Mouse (Mus musculus): Measurements from ENCODE around the gene Rab6b.
A peak's percentile ranks its signal among the peaks of the same experiment; 100 is the strongest.
"Not testable (repeated sequence)": the region's sequence is repeated elsewhere in the genome, so short reads cannot be mapped to it uniquely, and the experiment has no call there.

Rab6b gene

DNA sequence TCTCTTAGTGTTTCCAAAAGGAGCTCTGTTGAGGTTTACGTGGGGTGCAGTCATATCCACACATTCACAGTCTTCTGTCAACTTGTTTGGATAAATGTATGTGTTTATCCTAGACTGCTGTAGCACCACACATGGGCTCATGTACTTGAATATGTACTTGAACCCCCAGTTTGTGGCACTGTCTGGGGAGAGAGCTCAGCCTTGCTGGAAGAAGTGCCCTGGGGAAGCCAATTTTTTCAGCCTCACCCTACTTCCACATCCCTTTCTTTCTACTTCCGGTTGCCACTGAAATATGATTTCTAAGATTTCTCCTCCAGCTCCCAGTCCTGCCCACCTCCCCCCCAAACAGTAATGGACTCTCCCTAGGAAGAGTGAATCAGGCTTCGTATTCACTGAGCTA, 17.9 kb upstream of the Rab6b start:
- no peak for DNase-seq (ENCODE audit: low spot score in 2 of 2)

- not testable (repeated sequence) for DNase-seq (ENCODE audit: low spot score in 2 of 2)
These were observed 3.2 kb upstream of the Rab6b start for GRCm38 (mm10) chr9:103108341-103108798.

DNA sequence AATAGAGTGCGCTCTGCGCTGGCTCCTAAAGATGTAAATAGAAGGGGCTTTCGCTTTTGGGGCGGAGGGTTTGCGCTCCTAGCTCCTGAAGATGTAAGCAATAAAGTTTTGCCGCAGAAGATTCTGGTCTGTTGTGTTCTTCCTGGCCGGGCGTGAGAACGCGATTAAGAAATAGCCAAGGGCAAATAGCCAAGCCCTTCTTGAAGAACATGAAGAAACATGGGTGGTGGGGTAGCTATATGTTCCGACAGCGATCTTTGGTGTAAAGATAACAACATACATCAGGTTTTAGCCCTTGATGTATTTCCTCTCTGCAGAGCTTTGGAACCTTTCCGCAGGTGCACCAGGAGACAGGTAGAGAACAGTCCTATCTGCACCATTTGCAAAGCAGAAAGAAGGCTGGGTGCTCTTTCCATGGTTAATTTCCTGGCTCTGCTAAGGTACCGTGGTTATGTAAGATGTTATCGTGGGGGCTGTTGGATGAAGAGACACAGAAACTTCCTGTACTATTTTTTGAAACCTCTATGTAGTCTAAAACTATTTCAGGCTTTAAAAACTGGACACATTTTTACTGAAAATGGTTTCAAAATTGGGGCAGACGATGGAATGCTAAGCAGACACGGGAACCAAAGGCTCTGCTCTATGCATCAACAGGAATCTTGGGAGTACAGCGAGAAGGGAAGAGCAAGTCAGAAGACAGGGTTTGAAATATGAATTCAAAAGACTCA, 2.5 kb upstream of the Rab6b start:
- no peak for DNase-seq (ENCODE audit: low spot score in 2 of 2)

DNA sequence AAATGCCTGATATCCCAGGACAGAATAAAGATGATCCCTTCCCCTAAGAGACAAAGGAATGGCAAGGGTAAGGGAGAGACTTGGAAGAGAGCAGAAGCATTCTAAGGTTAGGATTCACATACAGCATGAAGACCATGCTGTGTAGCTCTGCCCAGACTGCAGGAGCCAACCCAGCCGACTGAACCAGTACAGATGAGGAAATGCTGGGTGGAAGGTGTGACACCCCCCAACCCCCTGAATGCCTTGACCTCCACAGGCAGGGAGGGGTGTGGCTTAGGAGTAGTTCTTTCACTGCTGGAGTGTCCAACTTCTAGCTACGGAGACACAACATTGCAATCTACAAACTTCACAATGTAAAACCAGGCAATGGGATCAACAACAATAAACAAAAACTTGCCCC, 1.7 kb upstream of the Rab6b start:
- DNase-seq (ENCODE audit: low spot score in 2 of 2): no peak

DNA sequence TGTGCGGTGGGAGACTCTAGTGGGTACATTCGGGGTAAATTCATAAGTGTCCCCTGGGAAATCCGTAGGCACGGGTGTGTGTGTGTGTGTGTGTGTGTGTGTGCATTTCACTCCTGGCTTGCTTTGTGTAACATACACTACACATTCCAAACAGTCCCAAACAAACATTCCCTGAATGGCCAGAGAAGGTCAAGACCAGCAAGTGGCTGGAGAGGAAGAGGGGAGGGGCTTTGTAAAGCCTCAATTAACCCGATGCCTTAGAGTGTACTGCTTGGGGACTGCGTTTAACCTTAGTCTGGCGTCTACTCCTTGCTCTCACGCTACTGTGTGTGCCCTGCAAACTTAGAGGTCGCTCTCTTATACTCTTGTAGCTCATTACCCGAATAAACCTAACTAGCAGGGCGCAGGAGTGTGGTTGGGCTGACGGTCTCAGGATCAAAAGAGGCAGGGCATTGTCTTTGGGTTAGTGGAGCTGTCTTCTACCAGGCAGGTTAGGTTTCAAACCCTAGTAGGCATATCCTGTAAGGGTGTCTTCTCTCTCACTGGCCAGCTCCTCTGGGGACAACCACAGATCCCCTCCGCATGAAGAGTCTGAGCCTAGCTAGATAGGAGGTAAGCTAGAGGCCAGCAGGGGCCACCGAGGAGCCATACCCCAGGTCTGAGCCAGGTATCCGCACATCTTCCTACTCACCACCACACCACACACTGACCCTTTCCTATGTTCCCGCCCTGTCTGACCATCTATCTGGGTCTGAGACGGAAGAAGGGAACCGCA, 673 bp upstream of the Rab6b start:
- DNase-seq (ENCODE audit: low spot score in 2 of 2): peak; percentile 26 to 47

- peak; percentile 59 to 76 for DNase-seq (ENCODE audit: low spot score in 2 of 2)
These were observed 1.1 kb downstream of the Rab6b start for GRCm38 (mm10) chr9:103112471-103113271.

DNA sequence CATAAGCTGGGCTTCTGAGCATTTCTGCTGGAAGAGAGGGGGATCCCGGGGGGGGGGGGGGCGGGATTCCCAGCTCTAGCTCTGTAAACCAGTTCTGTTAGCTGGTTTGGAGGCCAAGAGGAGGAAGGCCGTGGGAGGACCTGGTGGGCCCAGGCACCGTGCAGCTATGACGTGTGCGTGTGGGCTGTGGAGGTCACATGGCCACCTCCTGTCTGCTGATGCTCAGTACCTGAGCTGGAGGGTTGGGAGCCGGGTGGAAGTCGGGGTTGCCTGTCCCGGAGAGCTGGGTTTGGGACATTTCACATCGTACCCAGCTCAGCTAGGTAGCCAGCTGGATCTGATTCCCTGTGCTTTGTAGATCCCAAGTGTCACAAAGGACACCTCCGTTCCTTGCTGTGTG, 1.8 kb downstream of the Rab6b start:
- DNase-seq (ENCODE audit: low spot score in 2 of 2): peak; percentile 58 to 69

DNA sequence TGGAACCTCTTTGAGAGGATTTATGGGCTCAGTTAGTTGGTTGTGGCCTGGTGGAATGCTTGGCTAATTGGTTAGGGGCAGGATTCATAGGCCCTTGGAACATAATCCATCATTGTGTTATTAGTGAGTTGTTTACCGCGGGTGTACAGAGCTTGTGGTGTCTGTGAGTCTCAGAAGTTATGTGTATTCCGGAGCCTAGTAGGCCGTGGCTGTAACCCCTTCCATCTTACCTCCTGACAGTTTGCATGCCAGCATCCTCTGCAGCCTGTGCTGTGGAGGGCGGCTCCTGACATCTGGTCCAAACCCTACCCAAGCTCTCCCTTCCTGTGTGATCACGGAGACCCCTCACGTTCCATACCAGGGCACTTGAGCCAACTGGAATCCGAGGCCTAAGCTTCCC, 2.7 kb downstream of the Rab6b start:
- peak in 1 of 2 experiments; percentile 27 for DNase-seq (ENCODE audit: low spot score in 2 of 2)

DNA sequence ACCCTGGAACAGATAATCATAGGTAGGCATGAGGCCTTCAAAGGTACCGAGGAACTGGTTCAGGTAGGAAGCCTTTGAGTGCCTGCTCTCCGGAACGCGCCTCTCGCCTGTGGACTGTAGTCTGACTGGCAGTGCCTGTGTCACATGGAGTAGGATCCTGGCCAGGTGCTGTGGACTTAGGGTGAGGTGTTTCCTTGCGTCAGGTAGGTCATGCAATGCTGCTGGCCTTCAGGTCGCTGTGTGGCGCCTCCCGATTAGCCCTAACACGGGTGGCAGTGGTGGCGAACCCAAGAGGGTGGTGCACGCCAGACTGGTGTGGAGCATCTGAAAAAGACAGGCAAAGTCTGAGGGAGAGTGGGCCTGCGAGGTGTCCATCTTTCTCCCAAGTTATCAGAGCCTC, 3.3 kb downstream of the Rab6b start:
- DNase-seq (ENCODE audit: low spot score in 2 of 2): peak; percentile 31 to 51

- DNase-seq (ENCODE audit: low spot score in 2 of 2): peak in 1 of 2 experiments; percentile 30
These were observed 5.4 kb downstream of the Rab6b start for GRCm38 (mm10) chr9:103116941-103117340.

GRCm38 (mm10) chr9:103117495-103117894, 5.9 kb downstream of the Rab6b start:
- no peak for DNase-seq (ENCODE audit: low spot score in 2 of 2)

DNA sequence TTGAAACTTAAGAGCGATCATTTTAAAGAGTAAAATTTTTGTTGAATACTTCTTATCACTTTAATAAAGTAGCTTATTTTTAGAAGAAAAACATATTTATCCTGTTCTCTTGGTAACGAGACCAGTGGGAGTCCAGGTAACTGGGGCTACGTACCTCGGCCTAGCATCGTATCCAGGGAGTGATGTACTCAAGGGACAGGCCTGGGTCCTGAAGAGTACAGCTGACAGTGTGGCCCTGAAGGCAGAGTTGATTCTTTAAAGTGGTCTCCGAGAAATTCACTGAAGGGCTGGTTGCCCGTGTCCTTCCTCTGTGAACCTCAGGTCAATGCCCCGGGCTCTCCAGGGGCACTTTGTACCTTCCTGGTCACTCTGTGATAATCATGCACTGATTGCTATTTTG, 6.4 kb downstream of the Rab6b start:
- DNase-seq (ENCODE audit: low spot score in 2 of 2): no peak

GRCm38 (mm10) chr9:103118651-103119275, 7.2 kb downstream of the Rab6b start:
- DNase-seq (ENCODE audit: low spot score in 2 of 2): no peak

DNA sequence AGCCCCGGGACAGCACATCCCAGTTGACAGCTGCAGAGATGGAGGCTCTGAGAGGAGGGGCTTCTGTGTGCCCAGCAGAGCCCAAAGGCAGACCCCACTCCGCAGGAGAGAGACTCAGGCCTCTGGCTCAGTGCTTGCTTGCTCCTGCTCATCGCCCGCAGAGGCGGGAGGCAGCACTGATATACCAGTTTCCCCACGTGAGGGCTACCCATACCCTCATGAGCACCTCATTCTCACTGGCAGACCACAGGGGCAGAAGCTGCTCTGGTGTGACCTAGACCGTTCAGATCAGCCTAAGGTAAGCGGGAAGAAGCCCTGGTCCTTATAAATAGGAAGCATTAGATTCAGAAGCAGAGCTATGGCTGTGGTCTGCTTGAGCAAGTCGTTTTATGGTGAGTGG, 8.2 kb downstream of the Rab6b start:
- DNase-seq (ENCODE audit: low spot score in 2 of 2): no peak

- DNase-seq (ENCODE audit: low spot score in 2 of 2): peak in 1 of 2 experiments; percentile 29
These were observed 8.6 kb downstream of the Rab6b start for GRCm38 (mm10) chr9:103120231-103120630.

DNA sequence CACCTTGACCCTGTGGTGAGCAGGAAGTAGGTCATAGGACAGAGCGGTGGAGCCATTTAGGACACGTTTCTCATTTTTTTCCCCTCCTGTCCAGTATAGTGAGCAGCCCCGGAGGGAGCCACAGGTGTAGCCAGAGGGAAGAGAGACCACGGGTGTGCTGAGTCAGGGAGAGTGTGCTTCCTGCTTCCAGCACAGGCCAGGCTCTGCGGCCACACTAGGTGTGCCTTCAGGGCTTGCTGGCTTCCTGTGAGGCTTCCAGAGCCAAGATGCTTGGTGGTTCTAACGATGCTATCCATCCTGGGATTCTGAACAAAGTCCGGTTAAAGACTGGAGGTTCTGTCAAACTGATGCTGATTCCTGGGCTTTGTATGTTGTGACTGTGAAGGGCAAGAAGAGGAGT, 10.0 kb downstream of the Rab6b start:
- peak in 1 of 2 experiments; percentile 18 for DNase-seq (ENCODE audit: low spot score in 2 of 2)

- DNase-seq (ENCODE audit: low spot score in 2 of 2): no peak
These were observed 13.2 kb downstream of the Rab6b start for GRCm38 (mm10) chr9:103124746-103125145.

DNA sequence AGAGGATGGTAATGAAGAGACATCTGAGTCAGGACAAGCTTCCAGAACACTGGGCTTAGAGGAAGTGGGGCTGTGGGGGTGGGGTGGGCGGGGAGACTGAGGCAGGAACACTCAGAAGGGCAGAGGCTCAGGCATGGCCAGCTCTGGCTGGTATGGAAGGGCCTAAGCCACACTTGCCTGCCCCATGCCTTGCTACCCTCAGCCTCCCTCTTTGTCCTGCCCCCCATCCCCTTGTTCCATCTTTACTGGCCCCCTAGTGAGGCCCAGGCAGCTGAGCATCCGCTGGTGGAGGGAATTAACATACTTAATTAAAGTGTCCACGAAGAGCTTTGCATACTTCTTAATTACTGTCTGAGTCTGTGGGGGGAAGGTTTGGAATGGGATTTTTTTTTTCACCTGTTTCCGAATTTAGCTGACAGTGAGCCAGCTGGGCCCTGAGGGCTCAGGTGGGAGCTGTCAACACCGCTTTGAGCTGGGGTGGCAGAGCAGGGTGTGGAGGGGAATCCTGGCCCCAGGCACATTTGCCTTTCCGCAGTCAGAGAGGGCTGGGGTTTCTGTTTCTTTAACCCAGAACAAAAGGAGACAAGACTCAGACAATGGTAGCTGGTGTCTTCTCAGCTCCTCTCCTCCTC, 22.0 kb downstream of the Rab6b start:
- DNase-seq (ENCODE audit: low spot score in 2 of 2): no peak

- DNase-seq (ENCODE audit: low spot score in 2 of 2): no peak
These were observed 23.0 kb downstream of the Rab6b start for GRCm38 (mm10) chr9:103134450-103135030.

DNA sequence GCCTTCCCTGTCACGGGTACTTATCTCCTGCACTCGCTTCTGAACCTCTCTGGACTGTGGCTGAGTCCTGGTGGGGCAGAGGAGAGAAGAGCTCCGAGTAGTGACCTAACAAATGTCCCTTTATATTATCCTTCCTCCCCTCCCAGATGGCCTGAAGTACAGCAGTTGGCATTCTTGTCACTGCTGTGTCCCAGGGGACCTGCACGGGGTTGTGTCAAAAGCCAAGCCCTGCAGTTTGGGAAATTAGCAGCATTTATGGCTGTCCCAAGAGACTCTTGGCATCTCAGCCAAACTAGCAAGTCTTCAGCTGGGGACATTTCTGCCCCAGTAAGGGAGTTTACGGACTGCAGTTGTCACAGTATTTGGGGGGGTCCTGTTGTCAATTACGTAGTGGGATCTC, 27.9 kb downstream of the Rab6b start:
- no peak for DNase-seq (ENCODE audit: low spot score in 2 of 2)

DNA sequence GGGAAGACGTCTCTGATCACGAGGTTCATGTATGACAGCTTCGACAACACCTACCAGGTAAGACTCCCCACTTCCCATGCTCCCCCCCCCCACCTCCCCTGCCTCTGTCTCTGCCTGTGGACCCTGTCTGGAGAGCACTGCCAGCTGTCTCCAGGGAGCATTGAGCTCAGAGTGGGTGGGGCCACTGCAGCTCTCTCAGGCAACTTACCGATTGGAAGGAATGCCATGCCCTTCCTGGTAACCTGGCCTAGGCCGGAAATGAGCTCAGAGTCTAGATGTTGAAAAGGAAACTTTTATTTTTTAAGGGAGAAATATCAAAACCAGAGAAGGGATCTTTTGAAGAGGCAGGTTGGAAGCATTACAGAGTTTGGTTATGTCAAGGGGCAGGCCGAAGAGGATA, 28.8 kb downstream of the Rab6b start:
- no peak for DNase-seq (ENCODE audit: low spot score in 2 of 2)
